Mouse (Mus musculus) heart, adult 2 months (tissue): ENCODE measurements around the gene Mcu. TPM values are rescaled to one million over a fixed set of nuclear protein-coding genes. Genes with fewer than 3 reads are reported as not detected.
A peak's percentile ranks its signal among the peaks of the same experiment; 100 is the strongest.

Experiments
- DNase-seq, 2 experiments: peaks; one replicate each; pipeline ENCODE4 v3.0.0; 2021
- H3K27ac ChIP-seq: fragments of 200-600 bp; 2 replicates; pipeline ENCODE4 v1.8.1; 2022
- H3K27me3 ChIP-seq: fragments of 200-500 bp; 2 replicates; pipeline ENCODE4 v1.6.1; 2012; ENCODE audit warnings: mild to moderate bottlenecking, low read length, inconsistent platforms, mixed read lengths; ENCODE audit not compliant: control insufficient read depth, insufficient read depth
- H3K36me3 ChIP-seq: fragments of 200-500 bp; 2 replicates; pipeline ENCODE4 v1.6.1; 2012; ENCODE audit warnings: low read length, inconsistent platforms; ENCODE audit not compliant: control insufficient read depth, insufficient read depth
- H3K4me1 ChIP-seq: fragments of 200-500 bp; 2 replicates; pipeline ENCODE4 v1.6.1; 2011; ENCODE audit warnings: low read length; ENCODE audit not compliant: control insufficient read depth, insufficient read depth
- H3K4me3 ChIP-seq: fragments of 200-600 bp; 2 replicates; pipeline ENCODE4 v1.8.1; 2022
- H3K79me2 ChIP-seq: fragments of 200-500 bp; replicated peaks from 2 replicates; pipeline ENCODE4 v1.6.1; 2012; ENCODE audit warnings: mild to moderate bottlenecking, inconsistent platforms, low read length, moderate library complexity, mixed read lengths; ENCODE audit not compliant: control insufficient read depth, insufficient read depth
- H3K9ac ChIP-seq: fragments of 200-500 bp; 2 replicates; pipeline ENCODE4 v1.6.1; 2012; ENCODE audit warnings: low read depth, mild to moderate bottlenecking, control low read depth, inconsistent platforms, low read length, mixed read lengths
- CTCF ChIP-seq: fragments of 200-600 bp; IDR thresholded peaks from 2 replicates; pipeline ENCODE4 v1.8.1; 2022; ENCODE audit warnings: antibody characterized with exemption, mild to moderate bottlenecking, moderate library complexity
- EP300 ChIP-seq: fragments of 200-500 bp; IDR thresholded peaks from 2 replicates; pipeline ENCODE4 v1.6.1; 2011; ENCODE audit warnings: low read depth, low read length, control low read depth; ENCODE audit not compliant: insufficient read depth
- POLR2A ChIP-seq: fragments of 200-500 bp; IDR thresholded peaks from 2 replicates; pipeline ENCODE4 v1.6.1; 2011; ENCODE audit warnings: mild to moderate bottlenecking, low read depth, low read length, control low read depth; ENCODE audit not compliant: insufficient read depth
- WGBS: fragments of 180-500 bp; shearing (Covaris S2); methylation state at CpG from one replicate; pipeline ENCODE4 v1.1.7; 2018; 5-methylcytosine and 5-hydroxymethylcytosine counted together
- intact Hi-C: fragments of 180-260 bp; cut with DNase I; formaldehyde crosslinking; loops from one replicate; pipeline ENCODE4 v1.15.1; 2025
- polyA plus RNA-seq: library from polyadenylated mRNA; depleted of rRNA; stranded (reverse); fragments of >200 nt; gene quantifications from 2 replicates; pipeline ENCODE4 v1.2.3, GENCODE M21; 2012
- total RNA-seq, 2 experiments: library from RNA; stranded (reverse); gene quantifications; 2 replicates each; pipeline ENCODE4 v1.2.3; 2021

Gene Mcu
- total and polyA plus RNA-seq, 3 experiments: 10.4 to 21.6 (median 20.0) TPM

DNA sequence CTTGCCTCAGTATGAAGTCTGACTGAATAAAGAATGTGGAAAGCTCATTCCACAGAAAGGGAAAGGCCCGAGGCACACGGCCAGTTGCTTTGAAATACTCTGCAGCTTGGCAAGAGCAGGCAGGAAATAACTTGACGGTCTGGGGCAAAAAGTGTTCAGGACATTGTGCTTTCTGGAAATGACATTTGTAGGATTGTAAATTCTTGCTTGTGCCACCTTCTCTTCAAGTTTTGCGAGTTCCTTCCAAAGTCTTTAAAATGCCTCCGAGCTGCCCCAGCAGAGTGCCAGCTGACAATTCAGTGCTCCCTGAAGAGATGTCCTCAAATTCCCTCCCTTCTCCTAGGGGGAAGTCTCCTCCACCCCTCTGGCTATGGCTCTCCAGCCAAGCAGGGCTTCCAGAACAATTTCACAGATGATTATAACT, 177.0 kb downstream of the Mcu start:
- Histone ChIP-seq H3K36me3 (peaks cover 5% of the 10 kb centered on the region), H3K79me2 (no peaks in the 10 kb centered on the region), H3K4me3 (no peak overlapping the region), H3K9ac (no peak overlapping the region), H3K27me3 (no peaks in the 10 kb centered on the region), H3K27ac (peak overlapping the region; percentile 32), H3K4me1 (peaks cover 17% of the 10 kb centered on the region)
- WGBS: 5% methylated on average over 5 of the region's 5 CpGs
- intact Hi-C loops: no loop called here
- TF ChIP-seq EP300 (peak; percentile 44; the same call in 1 of the 2 replicates), POLR2A (no peak)
- peak; percentile 58 to 69 for DNase-seq

DNA sequence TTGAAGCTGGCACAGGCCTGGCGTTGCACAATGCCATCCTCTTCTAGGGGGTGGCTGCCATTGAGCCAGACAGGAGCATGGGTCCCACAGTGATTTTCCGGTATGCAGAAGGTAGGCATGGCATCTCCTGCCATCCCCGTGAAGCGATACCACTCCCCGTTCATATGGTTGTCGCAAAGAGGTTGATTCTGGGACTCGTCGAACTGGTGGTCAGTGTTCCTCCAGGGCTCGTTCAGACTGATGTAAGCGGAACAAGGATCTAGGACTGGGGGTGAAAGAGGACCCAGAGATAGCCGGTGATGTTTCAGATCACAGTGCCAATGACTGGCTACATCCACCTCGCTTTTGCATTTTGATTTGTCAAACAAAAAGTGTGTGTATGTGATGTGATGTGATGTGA, 177.8 kb downstream of the Mcu start:
- WGBS: 95% methylated on average over 12 of the region's 12 CpGs
- H3K79me2 ChIP-seq: no peaks in the 10 kb centered on the region
- no peak for DNase-seq
- H3K4me3 ChIP-seq: no peak overlapping the region
- peaks cover 5% of the 10 kb centered on the region for H3K36me3 ChIP-seq
- H3K27ac ChIP-seq: no peak overlapping the region
- no peaks in the 10 kb centered on the region for H3K27me3 ChIP-seq
- intact Hi-C loops: no loop called here
- no peak overlapping the region for H3K9ac ChIP-seq
- peaks cover 17% of the 10 kb centered on the region for H3K4me1 ChIP-seq
- TF ChIP-seq EP300 (no peak), POLR2A (no peak), CTCF (no peak)

DNA sequence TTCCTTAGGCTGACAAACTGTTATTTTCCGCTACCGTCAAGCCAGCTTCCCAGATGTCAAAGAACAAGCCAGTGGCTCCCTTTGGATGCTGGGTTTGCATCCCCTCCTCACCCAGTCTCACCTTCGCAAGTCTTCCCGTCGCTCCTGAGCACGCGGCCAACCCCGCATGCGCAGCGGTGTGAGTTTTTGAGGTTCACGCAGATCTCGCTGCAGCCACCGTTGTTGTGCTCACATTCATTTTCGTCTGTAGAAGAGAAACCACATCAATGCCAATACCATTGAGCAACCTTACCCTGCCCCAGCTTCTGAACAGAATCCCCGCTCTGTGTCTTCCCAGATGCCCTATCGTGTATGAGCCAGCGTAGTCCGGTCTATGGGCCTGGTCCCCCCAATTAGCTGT, 180.7 kb downstream of the Mcu start:
- intact Hi-C loops: no loop called here
- no peak for DNase-seq
- Histone ChIP-seq H3K27me3 (no peaks in the 10 kb centered on the region), H3K27ac (no peak overlapping the region), H3K79me2 (no peaks in the 10 kb centered on the region), H3K36me3 (peaks cover 5% of the 10 kb centered on the region), H3K4me1 (peaks cover 13% of the 10 kb centered on the region), H3K4me3 (no peak overlapping the region), H3K9ac (no peak overlapping the region)
- TF ChIP-seq POLR2A (no peak), EP300 (no peak), CTCF (no peak)
- WGBS: 95% methylated on average over 18 of the region's 18 CpGs

DNA sequence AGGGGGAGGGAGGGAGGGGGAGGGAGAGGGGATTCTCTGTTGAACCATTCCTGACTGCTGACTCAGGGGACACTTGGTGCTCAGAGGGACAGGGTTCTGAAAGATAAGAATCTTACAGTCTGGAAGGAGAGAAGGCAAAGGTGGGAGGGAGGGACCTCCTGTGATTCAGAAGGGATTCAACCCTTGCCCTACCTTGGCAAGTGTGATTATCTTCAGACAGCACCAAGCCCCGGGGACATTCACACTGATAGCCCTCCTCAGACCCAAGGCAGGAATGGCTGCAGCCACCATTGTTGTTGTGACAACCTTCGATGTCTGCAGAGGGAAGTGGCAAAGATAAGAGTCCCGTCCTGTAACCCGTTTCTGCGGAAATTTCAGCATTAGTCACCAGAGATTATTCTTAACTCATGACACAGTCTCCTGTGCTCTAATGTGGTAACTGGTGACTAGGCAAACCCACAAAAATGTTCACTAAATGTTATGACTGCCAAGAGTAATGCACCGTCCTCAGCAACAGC, 185.7 kb downstream of the Mcu start:
- Histone ChIP-seq H3K79me2 (no peaks in the 10 kb centered on the region), H3K27ac (no peak overlapping the region), H3K4me3 (no peak overlapping the region), H3K27me3 (no peaks in the 10 kb centered on the region), H3K4me1 (peaks cover 2% of the 10 kb centered on the region), H3K9ac (no peak overlapping the region), H3K36me3 (no peaks in the 10 kb centered on the region)
- WGBS: 15% methylated on average over 6 of the region's 6 CpGs
- no peak for DNase-seq
- intact Hi-C loops: no loop called here
- TF ChIP-seq EP300 (no peak), POLR2A (no peak), CTCF (no peak)

DNA sequence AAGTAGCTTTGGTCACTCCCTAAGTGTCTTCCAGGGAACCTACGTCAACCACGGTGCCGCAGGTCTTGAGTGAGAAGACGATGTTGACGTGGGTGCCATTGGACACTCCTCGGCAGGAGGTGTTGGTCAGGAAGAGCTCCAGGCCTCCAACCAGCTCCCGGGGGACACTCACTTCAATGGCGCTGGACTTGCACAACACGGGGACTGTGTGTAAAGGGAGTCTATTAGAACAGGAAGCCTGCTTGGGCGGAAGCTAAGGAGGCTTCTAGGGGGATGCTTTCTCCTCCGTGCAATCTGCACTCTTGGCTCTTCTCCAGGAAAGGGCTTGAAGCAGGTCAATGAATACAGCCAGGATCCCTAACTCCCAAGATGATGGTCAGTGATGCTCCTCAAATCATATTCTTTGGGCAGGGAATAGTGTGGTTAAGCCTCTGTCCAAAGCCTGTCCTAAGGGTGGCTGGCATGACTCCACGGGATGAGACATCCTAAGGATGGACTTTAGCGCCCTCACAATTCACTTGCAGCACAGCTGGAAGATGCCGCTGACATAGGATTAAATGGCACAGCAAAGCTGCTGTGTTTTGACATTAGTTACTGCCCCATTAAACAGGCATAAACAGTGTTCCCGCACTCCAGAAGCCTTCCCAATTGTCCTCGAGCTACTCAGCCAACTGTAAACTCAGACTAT, 186.9 kb downstream of the Mcu start:
- intact Hi-C loops: no loop called here
- 43% methylated on average over 16 of the region's 16 CpGs for WGBS
- TF ChIP-seq POLR2A (no peak), EP300 (no peak), CTCF (no peak)
- no peak for DNase-seq
- Histone ChIP-seq H3K27me3 (no peaks in the 10 kb centered on the region), H3K79me2 (no peaks in the 10 kb centered on the region), H3K4me3 (no peak overlapping the region), H3K4me1 (peaks cover 5% of the 10 kb centered on the region), H3K36me3 (no peaks in the 10 kb centered on the region), H3K9ac (no peak overlapping the region), H3K27ac (no peak overlapping the region)

DNA sequence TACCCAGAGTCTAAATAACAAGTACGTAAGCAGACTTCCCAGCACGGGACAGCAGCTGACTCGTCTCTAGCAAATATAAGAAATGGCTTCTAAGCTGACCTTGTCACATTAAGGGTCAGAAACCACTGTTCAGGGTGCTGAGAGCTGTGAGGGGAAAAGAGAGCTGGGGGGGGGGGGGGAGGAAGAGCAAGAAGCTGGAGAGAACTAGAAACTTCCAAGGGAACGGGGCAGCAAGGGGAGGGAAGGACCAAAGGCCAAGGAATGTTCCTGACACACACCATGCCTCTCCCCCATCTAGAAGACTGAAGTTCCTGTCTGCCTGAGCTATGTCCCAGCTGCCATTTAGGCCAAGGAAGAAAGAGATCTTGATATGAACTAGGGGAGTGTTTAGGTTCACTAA, 190.1 kb downstream of the Mcu start:
- no peak overlapping the region for H3K4me3 ChIP-seq
- no peaks in the 10 kb centered on the region for H3K27me3 ChIP-seq
- no peak overlapping the region for H3K27ac ChIP-seq
- DNase-seq: no peak
- H3K36me3 ChIP-seq: no peaks in the 10 kb centered on the region
- H3K9ac ChIP-seq: no peak overlapping the region
- intact Hi-C loops: no loop called here
- TF ChIP-seq CTCF (no peak), POLR2A (no peak), EP300 (no peak)
- no peaks in the 10 kb centered on the region for H3K79me2 ChIP-seq
- 79% methylated on average over 4 of the region's 4 CpGs for WGBS
- H3K4me1 ChIP-seq: peaks cover 5% of the 10 kb centered on the region
